Mouse (Mus musculus): ENCODE results near the gene Zfp738.
A peak's percentile ranks its signal among the peaks of the same experiment; 100 is the strongest.
"Not testable (repeated sequence)": the region's sequence is repeated elsewhere in the genome, so short reads cannot be mapped to it uniquely, and the experiment has no call there.

The Zfp738 gene

DNA sequence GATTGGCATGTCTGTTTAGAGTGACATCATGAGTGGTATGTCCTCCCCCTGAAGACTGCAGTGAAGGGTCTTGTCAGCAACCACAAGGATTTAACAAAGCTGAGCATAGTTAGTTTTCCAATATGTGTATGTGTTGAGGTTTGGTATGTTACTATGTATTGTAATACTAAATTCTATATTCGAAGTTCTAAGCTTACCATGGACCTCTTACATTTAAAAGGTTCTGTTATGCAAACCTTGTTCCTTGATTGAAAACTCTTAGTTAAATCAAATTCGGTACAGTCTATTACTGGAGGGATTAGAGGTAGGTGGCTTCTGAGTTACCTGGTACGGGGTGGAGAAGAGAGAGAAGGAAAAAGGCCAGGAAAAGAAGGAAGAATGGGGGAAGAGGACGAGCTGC, at the start of gene Zfp738:
Zfp738 (minus strand) TSS at position 101 of the 400 bp plus-strand sequence.
- DNase-seq (ENCODE audit: low read depth, low spot score) = no peak

- not testable (repeated sequence) for DNase-seq (ENCODE audit: low read depth, low spot score)
Observed at GRCm38 (mm10) chr13:67734391-67734790, 47.5 kb upstream of the Zfp738 start.

GRCm38 (mm10) chr13:67729441-67729840, 42.6 kb upstream of the Zfp738 start:
- DNase-seq (ENCODE audit: low read depth, low spot score) = not testable (repeated sequence)

DNA sequence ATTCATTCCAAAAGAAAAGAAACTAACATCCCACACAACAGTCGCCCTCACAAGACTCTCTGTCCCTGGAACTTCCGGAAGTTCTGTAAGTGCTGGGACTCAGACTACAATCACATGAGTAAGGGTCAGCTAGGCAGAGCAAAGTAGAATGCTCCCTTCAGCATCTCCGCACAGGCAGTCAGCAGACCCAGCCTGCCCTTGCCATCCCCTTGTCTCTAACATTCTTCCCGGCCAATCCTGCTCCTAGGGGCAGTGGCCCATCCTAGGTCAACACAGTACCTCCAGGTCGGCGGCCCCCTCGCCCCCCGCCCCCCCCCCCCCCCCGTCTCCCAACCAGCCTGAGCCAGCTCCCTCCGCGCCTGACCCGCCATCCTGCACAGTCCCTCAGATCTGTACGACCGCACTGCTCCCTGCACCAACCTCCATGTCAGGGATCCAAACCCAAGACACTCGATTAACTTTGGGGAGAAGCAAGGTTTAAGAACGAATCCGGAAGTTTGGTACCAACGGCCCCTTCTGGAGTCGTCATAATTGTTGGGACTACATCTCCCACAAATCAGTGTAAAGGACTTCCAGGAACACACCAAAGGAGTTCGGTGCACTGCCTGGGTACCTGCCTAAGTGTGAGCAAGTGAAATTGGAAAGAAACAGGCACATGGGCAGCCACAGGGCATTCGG, 41.9 kb upstream of the Zfp738 start, which contains the start of gene Zfp65:
Zfp65 (minus strand) TSS at position 533 of the 678 bp plus-strand sequence.
- peak; percentile 29 for DNase-seq (ENCODE audit: low read depth, low spot score)

- no peak for DNase-seq (ENCODE audit: low read depth, low spot score)
Observed at GRCm38 (mm10) chr13:67728106-67728505, 41.2 kb upstream of the Zfp738 start.

DNA sequence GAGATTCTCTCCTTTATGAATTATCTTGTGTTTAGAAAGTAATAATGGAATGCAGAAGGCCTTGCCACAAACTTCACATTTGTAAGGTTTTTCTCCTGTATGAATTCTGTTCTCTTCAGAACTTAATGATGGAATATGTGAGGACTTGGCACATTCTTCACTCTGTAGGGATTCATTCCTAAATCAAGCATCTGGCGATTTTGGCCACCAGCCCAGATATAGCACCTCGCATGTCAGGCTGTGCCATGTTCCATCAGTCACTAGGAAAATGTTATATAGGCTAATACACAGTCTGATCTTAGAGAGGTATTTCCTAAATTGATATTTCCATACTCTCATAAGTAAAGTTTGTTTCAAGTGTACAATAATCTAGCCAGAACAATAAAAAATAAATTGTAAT, 38.5 kb upstream of the Zfp738 start:
- not testable (repeated sequence) for DNase-seq (ENCODE audit: low read depth, low spot score)

GRCm38 (mm10) chr13:67723848-67724479, 37.1 kb upstream of the Zfp738 start:
- peak; percentile 80 for DNase-seq (ENCODE audit: low read depth, low spot score)

GRCm38 (mm10) chr13:67683841-67684240, 3.0 kb downstream of the Zfp738 start:
- not testable (repeated sequence) for DNase-seq (ENCODE audit: low read depth, low spot score)

DNA sequence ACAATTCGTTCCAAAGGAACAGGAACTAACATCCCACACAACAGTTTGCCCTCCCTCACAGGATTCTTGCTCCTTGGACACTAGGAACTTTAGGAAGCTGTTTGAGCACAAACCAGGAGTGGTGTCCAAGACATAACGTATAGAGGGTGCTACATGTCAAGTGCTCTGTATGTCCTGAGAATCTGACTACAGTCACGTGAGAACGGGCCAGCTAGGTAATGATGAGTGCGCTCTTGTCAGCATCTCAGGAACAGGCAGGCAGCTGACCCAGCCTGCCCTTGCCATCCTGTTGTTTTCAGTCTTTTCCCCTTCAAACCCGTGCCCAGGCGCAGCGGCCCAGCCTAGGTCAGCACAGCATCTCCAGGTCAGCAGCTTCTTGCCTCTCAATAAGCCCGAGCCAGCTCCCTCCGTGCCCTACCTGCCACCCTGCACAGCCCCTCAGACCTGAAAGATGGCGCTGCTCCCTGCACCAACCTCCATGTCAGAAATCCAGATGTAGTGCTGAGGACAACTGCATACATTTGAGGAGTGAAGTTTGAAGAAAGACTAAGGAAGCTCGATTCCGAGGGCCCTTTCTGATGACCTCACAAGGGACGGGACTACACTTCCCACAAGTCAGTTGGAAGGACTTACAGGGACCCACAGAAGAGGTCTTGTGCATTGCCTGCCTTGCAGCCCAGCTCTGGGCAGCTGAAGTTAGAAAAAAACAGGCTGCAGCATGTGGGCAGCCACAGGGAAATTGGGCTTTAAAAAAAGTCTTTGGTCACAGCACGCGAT, 3.7 kb downstream of the Zfp738 start:
- DNase-seq (ENCODE audit: low read depth, low spot score) = peak; percentile 75

- no peak for DNase-seq (ENCODE audit: low read depth, low spot score)
Observed at GRCm38 (mm10) chr13:67674902-67675301, 12.0 kb downstream of the Zfp738 start.

GRCm38 (mm10) chr13:67652496-67652895, 34.4 kb downstream of the Zfp738 start:
- no peak for DNase-seq (ENCODE audit: low read depth, low spot score)

GRCm38 (mm10) chr13:67637294-67638007, 49.4 kb downstream of the Zfp738 start, which contains the start of the genes Gm49345 and Zfp729a:
Gene Gm49345 (minus strand): TSS chr13:67637769.
Gene Zfp729a (minus strand): TSS chr13:67637791.
- DNase-seq (ENCODE audit: low read depth, low spot score) = peak; percentile 84

GRCm38 (mm10) chr13:67610108-67610507, 76.8 kb downstream of the Zfp738 start:
- DNase-seq (ENCODE audit: low read depth, low spot score) = no peak

- peak; percentile 78 for DNase-seq (ENCODE audit: low read depth, low spot score)
Observed at GRCm38 (mm10) chr13:67609066-67609876, 77.6 kb downstream of the Zfp738 start, which contains the start of gene Zfp729b. Gene Zfp729b (minus strand): TSS chr13:67609707.

All from embryo, embryonic 11.5 days (tissue).